Mouse (Mus musculus): ENCODE data around the gene Tnfsf12. TPM values are rescaled to one million over a fixed set of nuclear protein-coding genes. Genes with fewer than 3 reads are reported as not detected.

Gene Tnfsf12
- polyA plus RNA-seq, 1 experiment from 2014 or later: 140 TPM

DNA sequence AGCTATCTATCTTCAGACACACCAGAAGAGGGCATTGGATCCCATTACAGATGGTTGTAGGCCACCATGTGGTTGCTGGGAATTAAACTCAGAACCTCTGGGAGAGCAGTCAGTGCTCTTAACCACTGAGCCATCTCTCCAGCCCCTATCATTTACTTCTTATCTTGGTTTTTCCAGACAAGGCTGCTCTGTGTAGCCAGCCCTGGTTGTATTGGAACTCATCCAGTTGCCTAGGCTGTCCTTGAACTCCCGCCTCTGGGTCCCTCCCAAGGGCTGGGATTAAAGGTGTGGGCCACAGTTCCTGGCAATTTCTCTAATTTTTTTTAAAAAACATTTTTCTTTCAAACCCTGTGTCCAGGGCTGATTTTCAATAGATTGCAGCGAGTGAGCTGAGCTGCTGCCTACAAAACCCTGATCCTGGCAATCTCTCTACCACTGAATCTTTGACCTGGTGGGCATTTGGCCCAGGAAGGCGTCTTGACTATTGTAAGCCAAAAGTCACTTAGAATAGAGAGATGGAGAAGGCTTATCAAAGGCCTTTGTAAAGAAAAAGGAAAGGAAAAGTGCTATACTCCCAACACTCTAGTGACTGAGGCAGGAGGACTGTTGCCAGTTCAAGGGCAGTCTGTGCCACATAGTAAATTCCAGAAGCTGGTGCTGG lies 34.3 kb downstream of the Tnfsf12 start:
- Histone ChIP-seq H3K27ac (peak overlapping the region; percentile 100), H3K4me3 (ENCODE audit: inconsistent target) (peak overlapping the region; percentile 88), H3K79me2 (ENCODE audit: inconsistent target) (peaks cover 77% of the 10 kb centered on the region), H3K36me3 (ENCODE audit: inconsistent target) (peaks cover 30% of the 10 kb centered on the region; the same call in 1 of the 2 replicates)
- WGBS (ENCODE audit: missing documents): 89% methylated on average over 3 of the region's 3 CpGs

- Histone ChIP-seq H3K27ac (no peak overlapping the region), H3K36me3 (ENCODE audit: inconsistent target) (peaks cover 39% of the 10 kb centered on the region; the same call in 1 of the 2 replicates), H3K4me3 (ENCODE audit: inconsistent target) (no peak overlapping the region), H3K79me2 (ENCODE audit: inconsistent target) (peaks cover 45% of the 10 kb centered on the region)
- 79% methylated on average over 10 of the region's 15 CpGs for WGBS (ENCODE audit: missing documents)
Observed at GRCm38 (mm10) chr11:69657462-69657881, 38.2 kb downstream of the Tnfsf12 start.

GRCm38 (mm10) chr11:69656617-69657461 lies 38.8 kb downstream of the Tnfsf12 start:
- Histone ChIP-seq H3K4me3 (ENCODE audit: inconsistent target) (no peak overlapping the region), H3K27ac (no peak overlapping the region), H3K36me3 (ENCODE audit: inconsistent target) (peaks cover 45% of the 10 kb centered on the region; the same call in 1 of the 2 replicates), H3K79me2 (ENCODE audit: inconsistent target) (peaks cover 44% of the 10 kb centered on the region)
- WGBS (ENCODE audit: missing documents): 79% methylated on average over 10 of the region's 10 CpGs

GRCm38 (mm10) chr11:69656065-69656455 lies 39.6 kb downstream of the Tnfsf12 start:
- Histone ChIP-seq H3K79me2 (ENCODE audit: inconsistent target) (peaks cover 36% of the 10 kb centered on the region), H3K36me3 (ENCODE audit: inconsistent target) (peaks cover 50% of the 10 kb centered on the region; the same call in 1 of the 2 replicates), H3K27ac (no peak overlapping the region), H3K4me3 (ENCODE audit: inconsistent target) (no peak overlapping the region)
- WGBS (ENCODE audit: missing documents): 96% methylated on average over 5 of the region's 5 CpGs

GRCm38 (mm10) chr11:69655264-69656064 lies 40.2 kb downstream of the Tnfsf12 start, which contains the start of gene Sox15:
TSS of gene Sox15 (plus strand) at chr11:69655314.
- WGBS (ENCODE audit: missing documents): 79% methylated on average over 31 of the region's 34 CpGs
- Histone ChIP-seq H3K27ac (peak within 1 kb of the TSS; percentile 46), H3K79me2 (ENCODE audit: inconsistent target) (peaks cover 30% of the 10 kb centered on the region), H3K4me3 (ENCODE audit: inconsistent target) (no peak within 1 kb of the TSS), H3K36me3 (ENCODE audit: inconsistent target) (peaks cover 56% of the 10 kb centered on the region; the same call in 1 of the 2 replicates)

GRCm38 (mm10) chr11:69654760-69655159 lies 40.9 kb downstream of the Tnfsf12 start:
- H3K79me2 ChIP-seq (ENCODE audit: inconsistent target): peaks cover 23% of the 10 kb centered on the region
- 40% methylated on average over 9 of the region's 9 CpGs for WGBS (ENCODE audit: missing documents)
- peak overlapping the region; percentile 46 for H3K27ac ChIP-seq
- H3K36me3 ChIP-seq (ENCODE audit: inconsistent target): peaks cover 63% of the 10 kb centered on the region
- H3K4me3 ChIP-seq (ENCODE audit: inconsistent target): no peak overlapping the region

- H3K27ac ChIP-seq: no peak overlapping the region
- H3K4me3 ChIP-seq (ENCODE audit: inconsistent target): no peak overlapping the region
- H3K79me2 ChIP-seq (ENCODE audit: inconsistent target): peaks cover 9% of the 10 kb centered on the region
- WGBS (ENCODE audit: missing documents): 96% methylated on average over 5 of the region's 5 CpGs
- peaks cover 64% of the 10 kb centered on the region for H3K36me3 ChIP-seq (ENCODE audit: inconsistent target)
Observed at GRCm38 (mm10) chr11:69653399-69653798, 42.2 kb downstream of the Tnfsf12 start.

DNA sequence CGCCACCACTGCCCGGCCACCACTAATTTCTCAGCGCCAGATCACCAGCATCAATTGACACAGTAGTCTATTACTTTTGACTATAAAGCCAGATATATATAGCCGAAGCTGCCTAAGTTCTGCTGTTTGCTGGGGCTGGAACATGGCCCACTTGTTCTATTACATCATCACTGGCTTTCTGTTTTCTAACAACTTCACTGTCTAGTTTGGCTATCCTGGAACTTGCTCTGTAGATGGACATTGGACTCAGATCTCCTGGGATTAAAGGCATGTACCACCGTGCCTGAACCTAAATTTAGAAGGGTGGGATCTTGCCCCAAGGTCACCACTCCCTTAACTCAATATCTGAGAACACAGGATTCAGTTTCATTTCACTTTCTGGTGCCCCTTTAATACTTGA lies 49.8 kb downstream of the Tnfsf12 start:
- Histone ChIP-seq H3K79me2 (ENCODE audit: inconsistent target) (no peaks in the 10 kb centered on the region), H3K36me3 (ENCODE audit: inconsistent target) (peaks cover 80% of the 10 kb centered on the region), H3K4me3 (ENCODE audit: inconsistent target) (no peak overlapping the region), H3K27ac (no peak overlapping the region)
- 95% methylated on average over 5 of the region's 5 CpGs for WGBS (ENCODE audit: missing documents)

Other genes starting within 250 kb of the Tnfsf12 start
- 0.32 to 3.0 TPM (median 1.5 TPM) in 3 replicates for gene Dnah2, start 146.7 kb downstream of the Tnfsf12 start, polyA plus RNA-seq (2018)
- gene Efnb3, start 135.6 kb downstream of the Tnfsf12 start, polyA plus RNA-seq (2018): 0.06 TPM in 1 of 3 replicates, not detected in the others
- 4.4 to 5.0 TPM (median 5.0 TPM) in 3 replicates for gene Wrap53, start 115.6 kb downstream of the Tnfsf12 start, polyA plus RNA-seq (2018)
- 32.6 to 59.9 TPM (median 52.5 TPM) in 3 replicates for gene Trp53, start 115.5 kb downstream of the Tnfsf12 start, polyA plus RNA-seq (2018)
- gene Atp1b2, start 89.9 kb downstream of the Tnfsf12 start, polyA plus RNA-seq (2018): not detected in 3 replicates
- gene Shbg, start 77.9 kb downstream of the Tnfsf12 start, polyA plus RNA-seq (2018): not detected in 3 replicates
- 1.6 to 2.2 TPM (median 1.6 TPM) in 3 replicates for gene Sat2, start 73.8 kb downstream of the Tnfsf12 start, polyA plus RNA-seq (2018)
- gene Fxr2, start 62.9 kb downstream of the Tnfsf12 start, polyA plus RNA-seq (2018): 36.0 to 36.7 TPM (median 36.3 TPM) in 3 replicates
- gene Sox15, start 40.5 kb downstream of the Tnfsf12 start, polyA plus RNA-seq (2018): 0.46 TPM in 1 of 3 replicates, not detected in the others
- gene Mpdu1, start 33.2 kb downstream of the Tnfsf12 start, polyA plus RNA-seq (2018): 81.7 to 90.9 TPM (median 89.2 TPM) in 3 replicates
- gene Cd68, start 29.7 kb downstream of the Tnfsf12 start, polyA plus RNA-seq (2018): 3,562 to 8,261 TPM (median 3,776 TPM) in 3 replicates
- 683 to 1,306 TPM (median 693 TPM) in 3 replicates for gene Eif4a1, start 23.4 kb downstream of the Tnfsf12 start, polyA plus RNA-seq (2018)
- 57.8 to 99.6 TPM (median 77.5 TPM) in 3 replicates for gene Senp3, start 13.8 kb downstream of the Tnfsf12 start, polyA plus RNA-seq (2018)
- gene Tnfsf13, start 10.1 kb downstream of the Tnfsf12 start, polyA plus RNA-seq (2018): 16.4 to 43.4 TPM (median 40.3 TPM) in 3 replicates
- 25.2 to 36.9 TPM (median 25.5 TPM) in 3 replicates for gene Tnfsfm13, start 249 bp upstream of the Tnfsf12 start, polyA plus RNA-seq (2018)
- 63.4 to 133 TPM (median 79.6 TPM) in 3 replicates for gene Polr2a, start 62.8 kb upstream of the Tnfsf12 start, polyA plus RNA-seq (2018)
- gene Slc35g3, start 66.1 kb upstream of the Tnfsf12 start, polyA plus RNA-seq (2018): not detected in 3 replicates
- gene Zbtb4, start 70.1 kb upstream of the Tnfsf12 start, polyA plus RNA-seq (2018): 11.6 to 17.8 TPM (median 12.0 TPM) in 3 replicates
- not detected in 3 replicates for gene Chrnb1, start 100.1 kb upstream of the Tnfsf12 start, polyA plus RNA-seq (2018)
- gene Fgf11, start 106.0 kb upstream of the Tnfsf12 start, polyA plus RNA-seq (2018): 0.69 to 2.7 TPM (median 2.3 TPM) in 3 replicates
- gene Tmem102, start 109.8 kb upstream of the Tnfsf12 start, polyA plus RNA-seq (2018): not detected in 3 replicates
- gene Gm39566, start 119.4 kb upstream of the Tnfsf12 start, polyA plus RNA-seq (2018): not detected in 3 replicates
- gene Spem2, start 122.6 kb upstream of the Tnfsf12 start, polyA plus RNA-seq (2018): not detected in 3 replicates
- not detected in 3 replicates for gene Spem1, start 126.3 kb upstream of the Tnfsf12 start, polyA plus RNA-seq (2018)
- 0.80 to 2.1 TPM (median 1.0 TPM) in 3 replicates for gene Nlgn2, start 141.9 kb upstream of the Tnfsf12 start, polyA plus RNA-seq (2018)
- 71.2 to 302 TPM (median 269 TPM) in 3 replicates for gene Tmem256, start 142.7 kb upstream of the Tnfsf12 start, polyA plus RNA-seq (2018)
- 23.8 to 38.1 TPM (median 36.6 TPM) in 3 replicates for gene Plscr3, start 150.5 kb upstream of the Tnfsf12 start, polyA plus RNA-seq (2018)
- gene Tnk1, start 162.9 kb upstream of the Tnfsf12 start, polyA plus RNA-seq (2018): not detected in 3 replicates
- gene Tmem95, start 182.2 kb upstream of the Tnfsf12 start, polyA plus RNA-seq (2018): not detected in 3 replicates
- gene Kctd11, start 185.6 kb upstream of the Tnfsf12 start, polyA plus RNA-seq (2018): 4.3 to 5.6 TPM (median 5.5 TPM) in 3 replicates
- 0.54 to 0.68 TPM (median 0.62 TPM) in 3 replicates for gene Acap1, start 199.7 kb upstream of the Tnfsf12 start, polyA plus RNA-seq (2018)
- gene 2810408A11Rik, start 205.1 kb upstream of the Tnfsf12 start, polyA plus RNA-seq (2018): not detected in 3 replicates
- 14.9 to 19.2 TPM (median 15.6 TPM) in 3 replicates for gene Neurl4, start 205.2 kb upstream of the Tnfsf12 start, polyA plus RNA-seq (2018)
- 48.3 to 74.1 TPM (median 49.3 TPM) in 3 replicates for gene Gps2, start 218.0 kb upstream of the Tnfsf12 start, polyA plus RNA-seq (2018)
- 339 to 874 TPM (median 348 TPM) in 3 replicates for gene Eif5a, start 226.1 kb upstream of the Tnfsf12 start, polyA plus RNA-seq (2018)
- gene Ybx2, start 239.9 kb upstream of the Tnfsf12 start, polyA plus RNA-seq (2018): not detected in 3 replicates